Mouse (Mus musculus) C2C12 (cell line): ENCODE data around the gene Irf2.

Source experiments
- CEBPB ChIP-seq: IDR thresholded peaks from one replicate; pipeline ENCODE4 v1.6.1; 2011; ENCODE audit warnings: low read depth, mild to moderate bottlenecking, control low read depth, moderate library complexity
- CTCF ChIP-seq: IDR thresholded peaks from one replicate; pipeline ENCODE4 v1.5.1; 2011; ENCODE audit not compliant: control insufficient read depth, insufficient read depth, insufficient read length
- MYOG ChIP-seq: IDR thresholded peaks from one replicate; pipeline ENCODE4 v1.6.1; 2011; ENCODE audit not compliant: control insufficient read depth, insufficient read length; ENCODE audit errors: extremely low read depth
- USF1 ChIP-seq: IDR thresholded peaks from one replicate; pipeline ENCODE4 v1.6.1; 2011; ENCODE audit warnings: low read depth, mild to moderate bottlenecking, control low read depth, moderate library complexity

DNA sequence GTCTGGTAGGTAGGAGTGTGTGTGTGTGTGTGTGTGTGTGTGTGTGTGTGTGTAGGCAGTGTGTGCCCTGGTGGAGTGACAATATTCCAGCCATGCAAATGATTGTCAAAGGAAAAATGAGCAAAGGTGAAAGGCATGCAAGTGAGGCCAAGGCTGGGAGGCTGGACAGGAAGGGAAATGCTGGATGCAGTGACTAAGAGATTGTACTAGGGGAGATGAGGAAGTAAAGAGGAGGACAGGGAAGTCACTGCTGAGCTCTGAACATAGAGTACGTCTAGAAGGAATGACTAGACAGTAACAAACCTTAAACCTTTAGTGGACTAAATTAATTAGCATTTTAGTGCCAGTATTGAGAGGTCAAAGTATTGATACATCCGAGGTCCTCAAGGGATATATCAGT, 53.1 kb downstream of the Irf2 start:
- no peak for TF ChIP-seq CTCF
- TF ChIP-seq CEBPB, result no peak
- no peak for TF ChIP-seq USF1
- no peak for TF ChIP-seq MYOG
